10 mouse cellular contexts compared by ENCODE assay signal in the genomic region with DNA sequence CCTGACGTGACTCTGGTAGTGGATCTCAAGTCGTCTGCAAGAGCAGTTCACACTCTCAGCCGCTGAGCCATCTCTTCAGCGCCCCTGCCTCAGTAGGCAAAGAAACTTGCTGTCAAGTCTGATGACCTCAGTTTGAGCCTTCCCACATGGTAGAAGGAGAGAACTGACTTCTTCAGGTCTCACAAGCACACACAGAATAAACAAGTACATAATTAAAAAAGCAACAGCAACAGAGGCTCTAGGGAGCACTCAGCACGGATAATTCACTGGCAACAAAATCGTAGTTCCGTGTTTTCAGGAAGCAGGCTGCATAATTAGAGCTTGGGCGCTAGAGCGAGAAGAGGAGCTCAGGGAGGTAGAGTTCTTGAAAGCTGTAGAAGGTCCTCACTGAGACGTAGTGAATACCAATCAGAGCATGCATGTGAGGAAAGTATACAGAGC.
DNase-seq lines count a peak whose midpoint lies in the region; ATAC-seq and TF ChIP-seq lines count a peak whose summit lies in the region.
"Had no signal": no experiment of that assay in that cellular context is flagged by ENCODE, and none has a peak within 500 bp of the region (broad histone marks: within the 10 kb centered on the region; RNA-seq: fewer than 3 reads in every experiment).

No protein-coding gene starts in this region.

- no peak overlapping the region for H3K27ac ChIP-seq in forebrain, embryonic 13.5 days
- H3K27ac ChIP-seq in forebrain, embryonic 11.5 days (ENCODE audit: low read depth, low read length): no peak overlapping the region
- peak overlapping the region; percentile 48; the same call in 1 of the 2 replicates for H3K27ac ChIP-seq in liver, postnatal 0 days (ENCODE audit: low read depth)
- no peak overlapping the region for H3K27ac ChIP-seq in liver, embryonic 11.5 days (ENCODE audit: low read depth, low read length)
- no peak overlapping the region for H3K27ac ChIP-seq in midbrain, embryonic 16.5 days (ENCODE audit: low read length)
- H3K27ac ChIP-seq: heart, embryonic 15.5 days; stomach, embryonic 15.5 days had no signal

- TF ChIP-seq CTCF in liver, postnatal 0 days (IDR thresholded peaks at IDR 0.05; ENCODE audit: low read depth): no peak

- peak overlapping the region; percentile 8; the same call in 1 of the 2 replicates for H3K4me2 ChIP-seq in forebrain, embryonic 13.5 days
- H3K4me2 ChIP-seq in forebrain, embryonic 11.5 days (ENCODE audit: low read depth, low read length, severe bottlenecking): no peak overlapping the region
- no peak overlapping the region for H3K4me2 ChIP-seq in liver, postnatal 0 days (ENCODE audit: low read depth, low read length)
- no peak overlapping the region for H3K4me2 ChIP-seq in liver, embryonic 11.5 days
- no peak overlapping the region for H3K4me2 ChIP-seq in midbrain, embryonic 16.5 days (ENCODE audit: low read length)
- H3K4me2 ChIP-seq: heart, embryonic 15.5 days; stomach, embryonic 15.5 days had no signal

- H3K4me3 ChIP-seq in forebrain, embryonic 13.5 days: no peak overlapping the region
- no peak overlapping the region for H3K4me3 ChIP-seq in forebrain, embryonic 11.5 days (ENCODE audit: low read depth, low read length)
- H3K4me3 ChIP-seq in liver, postnatal 0 days (ENCODE audit: low read depth, low read length): no peak overlapping the region
- H3K4me3 ChIP-seq in liver, embryonic 11.5 days (ENCODE audit: low read depth, low read length): no peak overlapping the region
- no peak overlapping the region for H3K4me3 ChIP-seq in midbrain, embryonic 16.5 days (ENCODE audit: low read depth, low read length)
- H3K4me3 ChIP-seq: heart, embryonic 15.5 days; stomach, embryonic 15.5 days had no signal

- no peaks in the 10 kb centered on the region for H3K36me3 ChIP-seq in forebrain, embryonic 13.5 days (ENCODE audit: poor library complexity, severe bottlenecking)
- H3K36me3 ChIP-seq in forebrain, embryonic 11.5 days (ENCODE audit: control insufficient read depth, insufficient read depth, low read length): no peaks in the 10 kb centered on the region
- no peaks in the 10 kb centered on the region for H3K36me3 ChIP-seq in liver, postnatal 0 days (replicated peaks; ENCODE audit: insufficient read depth, low read length)
- H3K36me3 ChIP-seq in liver, embryonic 11.5 days (ENCODE audit: control insufficient read depth, insufficient read depth, low read length): no peaks in the 10 kb centered on the region
- H3K36me3 ChIP-seq in midbrain, embryonic 16.5 days (ENCODE audit: control insufficient read depth, insufficient read depth, low read length): no peaks in the 10 kb centered on the region
- H3K36me3 ChIP-seq: heart, embryonic 15.5 days; stomach, embryonic 15.5 days had no signal

- TF ChIP-seq EP300 in liver, postnatal 0 days (IDR thresholded peaks at IDR 0.05; ENCODE audit: low read depth): no peak

- peaks cover 71% of the 10 kb centered on the region for H3K4me1 ChIP-seq in forebrain, embryonic 13.5 days
- H3K4me1 ChIP-seq in forebrain, embryonic 11.5 days (replicated peaks; ENCODE audit: control insufficient read depth, insufficient read depth, low read length): peaks cover 3% of the 10 kb centered on the region; the same call in 1 of the 2 replicates
- no peaks in the 10 kb centered on the region for H3K4me1 ChIP-seq in liver, postnatal 0 days (ENCODE audit: insufficient read depth)
- H3K4me1 ChIP-seq in liver, embryonic 11.5 days (replicated peaks; ENCODE audit: control insufficient read depth, insufficient read depth, low read length): no peaks in the 10 kb centered on the region
- H3K4me1 ChIP-seq in midbrain, embryonic 16.5 days (ENCODE audit: control insufficient read depth, insufficient read depth, low read length): peaks cover 14% of the 10 kb centered on the region; the same call in 1 of the 2 replicates

- 37% methylated on average over 10 of the region's 10 CpGs for WGBS in forebrain, embryonic 13.5 days
- WGBS in forebrain, embryonic 11.5 days: 56% methylated on average over 10 of the region's 10 CpGs
- 54% methylated on average over 10 of the region's 10 CpGs for WGBS in liver, postnatal 0 days (ENCODE audit: insufficient replicate concordance)
- 68% methylated on average over 10 of the region's 10 CpGs for WGBS in liver, embryonic 11.5 days
- WGBS in midbrain, embryonic 16.5 days: 32% methylated on average over 10 of the region's 10 CpGs

- no peaks in the 10 kb centered on the region for H3K27me3 ChIP-seq in forebrain, embryonic 13.5 days
- no peaks in the 10 kb centered on the region for H3K27me3 ChIP-seq in forebrain, embryonic 11.5 days (ENCODE audit: control insufficient read depth, insufficient read depth, low read length)
- H3K27me3 ChIP-seq in liver, postnatal 0 days (ENCODE audit: insufficient read depth, low read length): no peaks in the 10 kb centered on the region
- no peaks in the 10 kb centered on the region for H3K27me3 ChIP-seq in liver, embryonic 11.5 days (replicated peaks; ENCODE audit: control insufficient read depth, insufficient read depth, low read length)
- H3K27me3 ChIP-seq in midbrain, embryonic 16.5 days (ENCODE audit: control insufficient read depth, insufficient read depth, low read depth, low read length): no peaks in the 10 kb centered on the region
- H3K27me3 ChIP-seq: heart, embryonic 15.5 days; stomach, embryonic 15.5 days had no signal

- ATAC-seq in forebrain, embryonic 13.5 days: peak; percentile 26; the same call in 1 of the 2 replicates
- ATAC-seq in forebrain, embryonic 11.5 days (replicated peaks; ENCODE audit: low FRiP score): no peak; the same call in 1 of the 2 replicates
- no peak for ATAC-seq in liver, postnatal 0 days
- no peak for ATAC-seq in liver, embryonic 11.5 days (replicated peaks; ENCODE audit: low FRiP score)
- 0 out of 2 replicates have a peak, but pooled peaks have one; percentile 41 for ATAC-seq in common myeloid progenitor, adult 5-6 weeks (replicated peaks; ENCODE audit: low read depth, poor library complexity, severe bottlenecking)
- ATAC-seq in midbrain, embryonic 16.5 days: 0 out of 2 replicates have a peak, but pooled peaks have one; percentile 12

- DNase-seq in forebrain, embryonic 11.5 days (ENCODE audit: low spot score): no peak
- DNase-seq in liver, postnatal 0 days: no peak
- no peak for DNase-seq in liver, embryonic 11.5 days (ENCODE audit: low spot score)
- DNase-seq in adrenal gland, adult 2 months: no peak
- no peak for DNase-seq in frontal cortex, postnatal 25 days (ENCODE audit: low spot score in 2 of 2)

- no peaks in the 10 kb centered on the region for H3K9me3 ChIP-seq in forebrain, embryonic 13.5 days (replicated peaks)
- no peaks in the 10 kb centered on the region for H3K9me3 ChIP-seq in forebrain, embryonic 11.5 days (ENCODE audit: control insufficient read depth, low read length)
- H3K9me3 ChIP-seq in liver, postnatal 0 days (ENCODE audit: low read length): no peaks in the 10 kb centered on the region
- H3K9me3 ChIP-seq in liver, embryonic 11.5 days (ENCODE audit: control insufficient read depth, low read length): no peaks in the 10 kb centered on the region
- no peaks in the 10 kb centered on the region for H3K9me3 ChIP-seq in midbrain, embryonic 16.5 days (replicated peaks; ENCODE audit: control insufficient read depth, low read length, poor library complexity, severe bottlenecking)
- H3K9me3 ChIP-seq: heart, embryonic 15.5 days; stomach, embryonic 15.5 days had no signal

- no peak overlapping the region for H3K9ac ChIP-seq in forebrain, embryonic 13.5 days
- H3K9ac ChIP-seq in forebrain, embryonic 11.5 days (ENCODE audit: low read length): no peak overlapping the region
- H3K9ac ChIP-seq in liver, postnatal 0 days (replicated peaks): no peak overlapping the region
- no peak overlapping the region for H3K9ac ChIP-seq in liver, embryonic 11.5 days (ENCODE audit: low read depth, low read length)
- H3K9ac ChIP-seq in midbrain, embryonic 16.5 days (ENCODE audit: low read depth, low read length): no peak overlapping the region
- H3K9ac ChIP-seq: heart, embryonic 15.5 days; stomach, embryonic 15.5 days had no signal

Comparison
In these comparisons a context has a peak if more than half of its experiments do, and no peak if none do; other contexts are left out.
1. ATAC-seq: peak in forebrain, embryonic 13.5 days (single experiment), common myeloid progenitor, adult 5-6 weeks (single experiment) and midbrain, embryonic 16.5 days (single experiment); none in forebrain, embryonic 11.5 days (single experiment), liver, postnatal 0 days (single experiment) and liver, embryonic 11.5 days (single experiment).